Mouse (Mus musculus) kidney, postnatal 0 days (tissue): ENCODE results near the gene Fgfr1op. TPM values are rescaled to one million over a fixed set of nuclear protein-coding genes. Genes with fewer than 3 reads are reported as not detected.

Experiments
- ATAC-seq: fragments of 200-750 bp; cut with Nextera tagmentation; replicated peaks from 2 replicates; pipeline ENCODE4 v1.8.0; 2017; ENCODE audit warnings: low read depth, moderate number of reproducible peaks, moderate TSS enrichment, moderate library complexity; ENCODE audit not compliant: low FRiP score
- DNase-seq: peaks from one replicate; pipeline ENCODE4 v3.0.0-alpha.2; 2016; ENCODE audit warnings: low spot score
- H3K27ac ChIP-seq: fragments of 300-500 bp; sonication (generic); 2 replicates; pipeline ENCODE4 v1.5.1; 2014; ENCODE audit warnings: mild to moderate bottlenecking
- H3K27me3 ChIP-seq: fragments of 300-500 bp; sonication (generic); 2 replicates; pipeline ENCODE4 v1.6.1; 2014; ENCODE audit warnings: low read length, mixed read lengths; ENCODE audit not compliant: insufficient read depth
- H3K36me3 ChIP-seq: fragments of 300-500 bp; sonication (generic); 2 replicates; pipeline ENCODE4 v1.6.1; 2014; ENCODE audit warnings: low read length, mixed read lengths; ENCODE audit not compliant: insufficient read depth
- H3K4me1 ChIP-seq: fragments of 300-500 bp; sonication (generic); replicated peaks from 2 replicates; pipeline ENCODE4 v1.6.1; 2014; ENCODE audit warnings: antibody characterized with exemption, low read length, mixed read lengths; ENCODE audit not compliant: insufficient read depth
- H3K4me2 ChIP-seq: fragments of 300-500 bp; sonication (generic); 2 replicates; pipeline ENCODE4 v1.6.1; 2014; ENCODE audit warnings: mild to moderate bottlenecking, low read length, moderate library complexity, mixed read lengths
- H3K4me3 ChIP-seq: fragments of 300-500 bp; sonication (generic); replicated peaks from 2 replicates; pipeline ENCODE4 v1.5.1; 2014; ENCODE audit warnings: low read depth, low read length
- H3K9ac ChIP-seq: fragments of 300-500 bp; sonication (generic); 2 replicates; pipeline ENCODE4 v1.6.1; 2014; ENCODE audit warnings: low read depth, low read length
- H3K9me3 ChIP-seq: fragments of 300-500 bp; sonication (generic); replicated peaks from 2 replicates; pipeline ENCODE4 v1.6.1; 2016; ENCODE audit warnings: low read length, inconsistent platforms, mixed read lengths
- CTCF ChIP-seq: IDR thresholded peaks from 2 replicates; pipeline ENCODE4 v1.5.1; 2016; ENCODE audit warnings: antibody characterized with exemption, low read depth, mild to moderate bottlenecking, moderate library complexity
- WGBS: fragments of 180-500 bp; shearing (Covaris S2); extraction: QIAGEN DNeasy Blood & Tissue Kit; methylation state at CpG from one replicate; pipeline ENCODE4 v1.1.7; 2014; 5-methylcytosine and 5-hydroxymethylcytosine counted together
- polyA plus RNA-seq: library from polyadenylated mRNA; unstranded; fragments of >200 nt; fragmentation: Nextera tagmentation; extraction: Ambion mirVana; gene quantifications from 2 replicates; pipeline ENCODE4 v1.2.1, GENCODE M21; 2015

Fgfr1op gene
- polyA plus RNA-seq, 1 experiment from 2014 or later, result 28.7 TPM

DNA sequence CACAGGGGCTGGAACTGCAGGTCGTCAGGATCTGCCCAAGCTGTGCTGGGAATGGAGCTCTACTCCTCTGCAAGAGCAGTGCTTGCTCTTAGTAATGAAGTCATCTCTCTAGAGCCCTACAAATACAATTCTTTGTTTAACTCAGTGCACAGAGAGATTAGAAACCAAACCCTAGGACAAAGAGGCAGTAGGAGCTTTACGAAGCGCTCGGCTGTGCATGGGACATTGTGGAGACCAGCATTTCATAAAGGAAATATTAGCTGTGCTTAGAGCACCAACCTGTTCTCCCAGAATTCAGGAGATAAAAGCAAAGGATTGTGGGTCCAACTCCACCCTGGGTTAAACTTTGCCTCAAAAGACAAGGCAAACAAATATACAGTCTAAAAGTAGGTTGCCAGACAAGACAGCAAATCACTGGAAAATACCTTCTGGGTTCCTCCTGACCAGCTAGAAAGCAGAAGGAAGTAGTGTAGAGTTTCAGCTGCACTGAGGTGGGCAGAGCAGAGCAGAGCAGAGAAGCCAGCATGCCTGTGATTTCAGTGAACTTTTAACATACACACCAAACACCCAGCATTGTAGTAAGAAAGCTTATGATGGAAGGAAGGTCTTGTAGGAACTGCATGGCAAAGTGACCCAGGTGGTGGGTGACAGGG is 80.9 kb downstream of the Fgfr1op start:
- no peak overlapping the region for H3K4me2 ChIP-seq
- ATAC-seq (no peak), DNase-seq (no peak)
- no peak overlapping the region for H3K9ac ChIP-seq
- no peak for TF ChIP-seq CTCF
- H3K9me3 ChIP-seq, result no peaks in the 10 kb centered on the region
- no peaks in the 10 kb centered on the region for H3K36me3 ChIP-seq
- no peak overlapping the region for H3K27ac ChIP-seq
- no peaks in the 10 kb centered on the region for H3K4me1 ChIP-seq
- H3K4me3 ChIP-seq, result no peak overlapping the region
- WGBS, result 74% methylated on average over 4 of the region's 4 CpGs
- no peaks in the 10 kb centered on the region for H3K27me3 ChIP-seq

Other genes starting within 250 kb of the Fgfr1op start
- gene Tagap, start 239.5 kb upstream of the Fgfr1op start, polyA plus RNA-seq, result 0.68 and 0.74 TPM in 2 replicates
- gene Rsph3a, start 219.9 kb upstream of the Fgfr1op start, polyA plus RNA-seq, result 60.5 and 73.0 TPM in 2 replicates
- 0.62 and 0.89 TPM in 2 replicates for gene Gm49673, start 17.7 kb upstream of the Fgfr1op start, polyA plus RNA-seq
- gene Rnaset2a, start 17.4 kb upstream of the Fgfr1op start, polyA plus RNA-seq, result 92.4 and 98.7 TPM in 2 replicates
- not detected in 2 replicates for gene Ccr6, start 70.5 kb downstream of the Fgfr1op start, polyA plus RNA-seq
- 444 and 498 TPM in 2 replicates for gene Mpc1, start 117.4 kb downstream of the Fgfr1op start, polyA plus RNA-seq
- gene Sft2d1, start 145.6 kb downstream of the Fgfr1op start, polyA plus RNA-seq, result 93.3 and 102 TPM in 2 replicates
- 0.20 and 0.28 TPM in 2 replicates for gene Prr18, start 172.0 kb downstream of the Fgfr1op start, polyA plus RNA-seq
- 0.46 and 0.50 TPM in 2 replicates for gene T2, start 190.5 kb downstream of the Fgfr1op start, polyA plus RNA-seq